Mouse (Mus musculus) lung, postnatal 0 days (tissue): ENCODE measurements at regions not wholly inside any gene's neighbourhood (a gene's known extent, or its start where the extent isn't known, plus 50 kb on each side); places are given as distances from the start of the nearest gene placed in this dataset.
"Not testable (repeated sequence)": the region's sequence is repeated elsewhere in the genome, so short reads cannot be mapped to it uniquely, and the experiment has no call there.

Experiments used
- ATAC-seq: fragments of 200-750 bp; cut with Nextera tagmentation; 2 replicates; pipeline ENCODE4 v1.8.0; 2017; ENCODE audit warnings: moderate library complexity
- DNase-seq: peaks from one replicate; pipeline ENCODE4 v3.0.0-alpha.2; 2016; ENCODE audit warnings: low spot score
- H3K27ac ChIP-seq: fragments of 300-500 bp; sonication (generic); 2 replicates; pipeline ENCODE4 v1.5.1; 2014; ENCODE audit warnings: antibody characterized with exemption, mild to moderate bottlenecking, low read length, mixed read lengths
- H3K27me3 ChIP-seq: fragments of 300-500 bp; sonication (generic); replicated peaks from 2 replicates; pipeline ENCODE4 v1.6.1; 2014; ENCODE audit warnings: low read length, mixed read lengths; ENCODE audit not compliant: insufficient read depth
- H3K36me3 ChIP-seq: fragments of 300-500 bp; sonication (generic); 2 replicates; pipeline ENCODE4 v1.6.1; 2014; ENCODE audit warnings: low read length, mixed read lengths; ENCODE audit not compliant: insufficient read depth
- H3K4me1 ChIP-seq: fragments of 300-500 bp; sonication (generic); 2 replicates; pipeline ENCODE4 v1.6.1; 2014; ENCODE audit warnings: antibody characterized with exemption, low read depth, low read length, mixed read lengths; ENCODE audit not compliant: insufficient read depth
- H3K4me2 ChIP-seq: fragments of 300-500 bp; sonication (generic); replicated peaks from 2 replicates; pipeline ENCODE4 v1.6.1; 2014; ENCODE audit warnings: low read depth, mild to moderate bottlenecking, low read length, moderate library complexity, mixed read lengths
- H3K4me3 ChIP-seq: fragments of 300-500 bp; sonication (generic); 2 replicates; pipeline ENCODE4 v1.5.1; 2014; ENCODE audit warnings: low read depth, low read length
- H3K9ac ChIP-seq: fragments of 300-500 bp; sonication (generic); replicated peaks from 2 replicates; pipeline ENCODE4 v1.6.1; 2014; ENCODE audit warnings: low read depth, mild to moderate bottlenecking
- H3K9me3 ChIP-seq: fragments of 300-500 bp; sonication (generic); 2 replicates; pipeline ENCODE4 v1.6.1; 2016; ENCODE audit warnings: low read length, mixed read lengths
- CTCF ChIP-seq: IDR thresholded peaks from 2 replicates; pipeline ENCODE4 v1.5.1; 2016; ENCODE audit warnings: antibody characterized with exemption, mild to moderate bottlenecking
- EP300 ChIP-seq: IDR thresholded peaks from 2 replicates; pipeline ENCODE4 v1.6.1; 2016; ENCODE audit warnings: antibody characterized with exemption, mild to moderate bottlenecking, control low read depth
- WGBS: fragments of 180-500 bp; shearing (Covaris S2); extraction: QIAGEN DNeasy Blood & Tissue Kit; methylation state at CpG from one replicate; pipeline ENCODE4 v1.1.7; 2014; 5-methylcytosine and 5-hydroxymethylcytosine counted together

DNA sequence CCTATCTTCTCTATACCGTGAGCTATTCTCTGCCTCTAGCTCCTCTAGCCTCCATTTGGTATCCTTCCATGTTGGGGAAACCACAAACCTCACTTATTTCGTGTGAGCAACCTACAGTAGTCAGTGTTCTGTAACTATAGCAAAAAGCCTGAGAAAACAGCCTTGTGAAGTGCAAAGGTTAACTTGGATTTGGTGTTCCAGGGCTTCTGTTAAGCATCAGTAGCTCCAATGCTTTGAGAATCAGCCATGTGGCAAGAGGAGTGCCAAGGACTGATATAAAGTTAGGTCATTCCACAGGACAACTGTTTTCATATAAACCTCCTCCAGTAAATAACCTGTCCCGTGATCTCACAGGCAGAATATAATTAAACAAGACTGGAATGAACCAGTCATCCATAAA, 290.7 kb upstream of the Nfia start:
- 88% methylated on average over 3 of the region's 3 CpGs for WGBS

DNA sequence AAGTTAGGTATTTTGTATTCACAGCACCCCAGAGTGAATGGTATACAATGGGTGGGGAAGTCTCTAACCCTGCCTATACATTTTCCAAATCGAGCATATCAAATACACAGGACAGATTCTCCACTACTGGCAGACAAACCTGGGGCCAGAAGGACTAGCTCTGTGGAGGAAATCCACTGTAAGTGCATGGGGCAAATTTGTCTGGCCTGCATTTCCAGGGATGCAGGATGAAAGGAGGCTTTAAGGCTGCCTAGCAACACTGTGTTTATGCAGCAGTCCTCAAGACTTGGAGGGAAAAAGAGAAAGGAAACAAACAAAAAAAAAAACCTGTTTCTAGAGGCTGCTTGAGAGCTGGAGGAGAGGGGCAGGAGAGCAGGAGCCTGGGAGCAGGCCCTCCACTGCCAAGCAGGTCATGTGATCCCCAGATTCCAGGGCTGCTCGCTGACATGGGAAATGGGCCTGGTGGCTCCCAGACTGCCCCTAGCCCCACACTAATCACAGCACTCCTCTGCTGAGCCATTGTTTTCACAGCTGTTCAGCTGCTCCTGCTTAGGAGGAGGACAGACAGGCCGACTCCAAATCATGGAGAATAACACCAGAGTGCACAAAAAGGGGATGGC, 293.7 kb upstream of the Gm10192 start:
- H3K4me3 ChIP-seq = no peak overlapping the region
- no peaks in the 10 kb centered on the region for H3K9me3 ChIP-seq
- 15% methylated on average over 3 of the region's 3 CpGs for WGBS
- H3K9ac ChIP-seq = no peak overlapping the region
- H3K4me1 ChIP-seq = no peaks in the 10 kb centered on the region
- no peak overlapping the region for H3K27ac ChIP-seq
- no peak overlapping the region for H3K4me2 ChIP-seq
- TF ChIP-seq CTCF (no peak), EP300 (no peak)
- peak; percentile 55 for DNase-seq
- ATAC-seq = peak; percentile 93
- no peaks in the 10 kb centered on the region for H3K27me3 ChIP-seq
- no peaks in the 10 kb centered on the region for H3K36me3 ChIP-seq

More for the DNA sequence above, 290.7 kb upstream of the Nfia start:
- H3K27ac ChIP-seq = no peak overlapping the region
- ATAC-seq (no peak), DNase-seq (no peak)
- H3K4me1 ChIP-seq = no peaks in the 10 kb centered on the region
- no peak for TF ChIP-seq CTCF
- TF ChIP-seq EP300 = no peak
- H3K4me3 ChIP-seq = no peak overlapping the region
- H3K9ac ChIP-seq = no peak overlapping the region
- H3K27me3 ChIP-seq = no peaks in the 10 kb centered on the region
- no peaks in the 10 kb centered on the region for H3K36me3 ChIP-seq
- no peak overlapping the region for H3K4me2 ChIP-seq
- no peaks in the 10 kb centered on the region for H3K9me3 ChIP-seq

DNA sequence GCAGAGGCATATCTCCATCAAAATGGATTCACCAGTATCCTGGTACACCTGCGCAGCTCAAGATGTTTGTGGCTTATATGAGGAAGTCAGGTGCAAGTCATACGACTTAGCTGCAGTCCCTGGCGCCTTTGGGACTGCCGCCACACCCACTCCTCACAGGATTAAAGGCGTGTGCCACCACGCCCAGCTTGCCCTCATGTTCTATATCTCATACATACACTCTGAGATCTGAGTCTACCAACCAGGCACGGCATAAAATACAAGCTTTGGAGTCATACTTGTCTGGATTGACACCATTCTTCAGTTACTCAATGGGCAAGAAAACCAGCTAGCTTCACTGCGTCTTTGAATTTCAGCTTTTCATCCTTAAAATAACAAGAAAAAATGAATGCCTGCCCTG, 290.5 kb upstream of the Gm10192 start:
- not testable (repeated sequence) for DNase-seq, H3K9me3 ChIP-seq, H3K27ac ChIP-seq, H3K9ac ChIP-seq, H3K4me1 ChIP-seq, H3K36me3 ChIP-seq, H3K27me3 ChIP-seq, H3K4me3 ChIP-seq, H3K4me2 ChIP-seq, ATAC-seq
- WGBS = 87% methylated on average over 8 of the region's 8 CpGs

DNA sequence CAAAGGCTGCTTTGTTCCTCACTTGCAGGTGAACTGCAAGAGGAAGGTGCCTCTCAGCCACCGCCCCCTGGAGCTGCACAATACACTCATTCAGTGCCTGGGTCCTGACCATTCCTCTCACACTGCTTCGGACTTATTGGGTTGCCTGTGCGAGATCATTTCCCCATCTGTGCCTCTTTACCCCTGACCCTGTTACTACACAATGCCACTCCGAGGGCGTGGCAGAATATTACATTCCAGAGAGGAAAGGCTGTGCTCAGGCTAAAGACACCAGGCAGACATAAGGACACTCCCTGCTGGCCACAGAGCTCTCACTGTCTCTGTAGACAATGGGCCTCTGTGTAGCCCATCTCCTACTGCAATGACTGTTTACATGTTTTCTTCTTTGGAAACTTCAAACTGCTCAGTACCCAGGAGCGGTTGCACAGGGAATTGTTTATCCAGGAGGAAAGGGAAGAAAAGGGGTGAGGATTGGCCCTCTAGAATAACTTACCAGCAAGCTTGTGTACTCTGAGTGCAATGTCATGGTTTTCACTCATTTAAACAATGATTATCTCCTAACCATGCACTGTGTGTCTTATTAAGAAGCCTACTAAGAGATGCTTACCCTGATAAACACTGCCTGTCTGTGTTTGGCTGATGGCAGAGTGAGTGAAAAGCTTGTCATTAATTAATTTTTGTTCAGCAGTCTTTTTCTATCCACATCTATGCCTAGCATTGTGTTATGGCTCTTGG, 283.1 kb upstream of the Gm10192 start:
- no peaks in the 10 kb centered on the region; the same call in 1 of the 2 replicates for H3K4me1 ChIP-seq
- DNase-seq = no peak
- H3K4me3 ChIP-seq = no peak overlapping the region
- H3K36me3 ChIP-seq = no peaks in the 10 kb centered on the region
- no peaks in the 10 kb centered on the region for H3K27me3 ChIP-seq
- no peaks in the 10 kb centered on the region for H3K9me3 ChIP-seq
- peak; percentile 23; the same call in 1 of the 2 replicates for ATAC-seq
- 34% methylated on average over 6 of the region's 6 CpGs for WGBS
- no peak overlapping the region for H3K27ac ChIP-seq
- H3K4me2 ChIP-seq = no peak overlapping the region
- H3K9ac ChIP-seq = no peak overlapping the region
- no peak for TF ChIP-seq CTCF
- TF ChIP-seq EP300 = no peak

DNA sequence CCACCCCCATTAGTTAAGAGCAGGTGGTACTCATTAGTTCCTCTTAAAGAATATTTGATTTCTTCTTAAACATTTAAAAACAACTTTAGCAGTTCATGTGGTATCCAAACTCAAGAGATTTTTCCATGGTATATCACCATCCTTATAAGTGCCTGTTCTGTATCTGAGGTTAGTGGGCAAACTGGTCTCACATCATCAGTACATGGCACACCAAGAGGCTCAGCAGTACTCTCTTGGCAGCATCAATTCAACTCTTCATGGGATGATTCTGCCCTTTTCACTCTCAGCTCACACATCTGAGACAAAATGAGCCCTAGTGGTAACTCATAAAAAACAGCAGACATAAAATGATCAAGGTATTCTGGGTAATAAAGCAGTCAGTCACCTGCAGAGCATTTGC, 282.6 kb upstream of the Gm10192 start:
- ATAC-seq (no peak), DNase-seq (no peak)
- no peak overlapping the region for H3K9ac ChIP-seq
- H3K9me3 ChIP-seq = no peaks in the 10 kb centered on the region
- no peak for TF ChIP-seq CTCF
- TF ChIP-seq EP300 = no peak
- H3K4me1 ChIP-seq = no peaks in the 10 kb centered on the region; the same call in 1 of the 2 replicates
- no peak overlapping the region for H3K27ac ChIP-seq
- H3K4me3 ChIP-seq = no peak overlapping the region
- H3K4me2 ChIP-seq = no peak overlapping the region
- H3K36me3 ChIP-seq = no peaks in the 10 kb centered on the region
- H3K27me3 ChIP-seq = no peaks in the 10 kb centered on the region

DNA sequence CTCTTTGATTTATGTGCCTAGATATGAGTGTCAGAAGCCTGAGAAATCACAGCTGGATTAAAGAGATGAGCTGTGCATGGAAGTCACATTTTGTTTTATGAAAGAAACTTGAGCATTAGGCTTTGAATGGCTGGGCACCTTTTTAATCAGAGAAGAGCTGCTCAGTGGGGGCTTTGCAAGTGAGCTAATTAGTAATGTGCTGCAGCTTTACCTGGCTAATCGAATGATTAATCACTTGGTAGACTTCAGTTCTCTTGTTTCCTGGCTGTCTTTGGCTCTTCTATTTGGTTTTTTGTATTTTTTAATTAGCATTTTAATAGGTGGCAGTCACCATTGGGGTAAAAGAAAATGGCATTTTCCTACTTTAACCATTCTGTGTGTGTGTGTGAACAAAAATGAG, 278.2 kb upstream of the Gm10192 start:
- 80% methylated on average over 1 of the region's 1 CpGs for WGBS
- TF ChIP-seq CTCF = no peak
- TF ChIP-seq EP300 = no peak
- ATAC-seq = no peak

More for the DNA sequence above, 278.2 kb upstream of the Gm10192 start:
- Histone ChIP-seq H3K36me3 (no peaks in the 10 kb centered on the region), H3K4me3 (no peak overlapping the region), H3K27me3 (no peaks in the 10 kb centered on the region), H3K4me2 (no peak overlapping the region), H3K4me1 (no peaks in the 10 kb centered on the region; the same call in 1 of the 2 replicates), H3K9me3 (no peaks in the 10 kb centered on the region), H3K9ac (no peak overlapping the region), H3K27ac (no peak overlapping the region)
- DNase-seq = no peak
